Mouse (Mus musculus) induced T-regulatory cell, adult 2 months (primary cell): ENCODE measurements around the gene Gen1.
A peak's percentile ranks its signal among the peaks of the same experiment; 100 is the strongest.

ENCODE experiments used
- DNase-seq: peaks from one replicate; pipeline ENCODE4 v3.0.0-alpha.2; 2012; ENCODE audit warnings: low read depth

Gene Gen1

GRCm38 (mm10) chr12:11265382-11266281, at the start of gene Gen1, which contains the start of gene Smc6:
Gen1 (minus strand) TSS chr12:11265801.
Smc6 (plus strand) TSS chr12:11265886.
- DNase-seq: peak; percentile 97

- no peak for DNase-seq
These were observed 48.2 kb upstream of the Gen1 start for GRCm38 (mm10) chr12:11313840-11314239.

GRCm38 (mm10) chr12:11311106-11311505, 45.5 kb upstream of the Gen1 start:
- no peak for DNase-seq

- no peak for DNase-seq
These were observed 41.4 kb upstream of the Gen1 start for GRCm38 (mm10) chr12:11306753-11307645.

GRCm38 (mm10) chr12:11300858-11301257, 35.3 kb upstream of the Gen1 start:
- peak; percentile 24 for DNase-seq

- no peak for DNase-seq
These were observed 20.8 kb upstream of the Gen1 start for GRCm38 (mm10) chr12:11286382-11286781.

GRCm38 (mm10) chr12:11281584-11281983, 16.0 kb upstream of the Gen1 start:
- DNase-seq: peak; percentile 18

- DNase-seq: peak; percentile 15
These were observed 14.3 kb upstream of the Gen1 start for GRCm38 (mm10) chr12:11279886-11280285.

- no peak for DNase-seq
These were observed 11.6 kb upstream of the Gen1 start for GRCm38 (mm10) chr12:11277207-11277606.

GRCm38 (mm10) chr12:11276632-11277031, 11.0 kb upstream of the Gen1 start:
- DNase-seq: no peak

- DNase-seq: no peak
These were observed 7.6 kb upstream of the Gen1 start for GRCm38 (mm10) chr12:11273185-11273584.

- no peak for DNase-seq
These were observed 7.0 kb upstream of the Gen1 start for GRCm38 (mm10) chr12:11272568-11272967.

- DNase-seq: peak; percentile 44
These were observed 1.4 kb upstream of the Gen1 start for GRCm38 (mm10) chr12:11267030-11267429.

GRCm38 (mm10) chr12:11266282-11266985, 833 bp upstream of the Gen1 start:
- DNase-seq: no peak

GRCm38 (mm10) chr12:11264895-11265294, 706 bp downstream of the Gen1 start:
- DNase-seq: no peak

- DNase-seq: no peak
These were observed 15.3 kb downstream of the Gen1 start for GRCm38 (mm10) chr12:11250322-11250721.

GRCm38 (mm10) chr12:11247460-11247859, 18.1 kb downstream of the Gen1 start:
- no peak for DNase-seq

GRCm38 (mm10) chr12:11235996-11236395, 29.6 kb downstream of the Gen1 start:
- no peak for DNase-seq

- peak; percentile 59 for DNase-seq
These were observed 35.3 kb downstream of the Gen1 start for GRCm38 (mm10) chr12:11230267-11230666.

GRCm38 (mm10) chr12:11226529-11227268, 38.9 kb downstream of the Gen1 start:
- no peak for DNase-seq

GRCm38 (mm10) chr12:11226123-11226522, 39.5 kb downstream of the Gen1 start:
- DNase-seq: no peak
